Mouse (Mus musculus) left cerebral cortex, adult 11 months (tissue): ENCODE data around the gene Lef1.

Source experiments
- DNase-seq: peaks from one replicate; pipeline ENCODE4 v3.0.0; 2022; ENCODE audit warnings: low spot score

Lef1 gene

DNA sequence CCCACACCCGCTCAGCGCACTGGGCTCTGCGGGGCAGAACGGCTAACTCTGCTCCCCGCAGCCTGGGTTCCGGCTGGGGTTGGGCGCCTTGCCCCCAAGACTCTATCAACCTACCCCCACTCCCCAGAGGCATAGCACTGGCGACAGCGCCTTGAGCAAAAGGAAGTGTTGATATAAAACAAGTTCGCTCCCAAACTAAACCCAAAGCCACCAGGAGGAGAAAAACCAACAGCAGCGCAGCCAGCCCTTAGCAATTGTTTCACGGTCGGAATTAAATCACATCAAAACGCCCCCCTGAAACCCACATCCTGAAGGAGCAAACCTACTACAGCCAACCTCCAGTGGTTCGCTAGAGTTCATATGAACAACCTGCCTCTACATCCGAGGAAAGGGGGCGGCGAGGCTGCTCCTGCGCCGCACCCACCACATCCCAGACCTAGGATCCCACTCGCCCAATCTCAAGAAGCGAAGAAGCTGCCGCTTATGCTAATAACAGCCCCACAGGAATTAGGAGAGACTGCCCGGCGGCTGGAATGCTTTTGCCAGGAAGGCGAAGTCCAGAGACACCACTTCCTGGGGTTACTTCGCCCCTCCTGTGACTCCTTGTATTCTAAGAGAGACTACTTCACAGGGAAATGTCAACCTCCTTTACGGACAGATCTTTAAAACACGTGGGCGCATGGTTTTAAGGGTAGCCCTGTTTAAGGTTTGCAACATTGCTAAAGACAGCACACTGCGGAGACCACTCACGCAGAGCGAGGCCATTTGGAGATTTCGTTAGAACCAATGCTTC, 2.8 kb upstream of the Lef1 start:
- DNase-seq, result no peak

DNA sequence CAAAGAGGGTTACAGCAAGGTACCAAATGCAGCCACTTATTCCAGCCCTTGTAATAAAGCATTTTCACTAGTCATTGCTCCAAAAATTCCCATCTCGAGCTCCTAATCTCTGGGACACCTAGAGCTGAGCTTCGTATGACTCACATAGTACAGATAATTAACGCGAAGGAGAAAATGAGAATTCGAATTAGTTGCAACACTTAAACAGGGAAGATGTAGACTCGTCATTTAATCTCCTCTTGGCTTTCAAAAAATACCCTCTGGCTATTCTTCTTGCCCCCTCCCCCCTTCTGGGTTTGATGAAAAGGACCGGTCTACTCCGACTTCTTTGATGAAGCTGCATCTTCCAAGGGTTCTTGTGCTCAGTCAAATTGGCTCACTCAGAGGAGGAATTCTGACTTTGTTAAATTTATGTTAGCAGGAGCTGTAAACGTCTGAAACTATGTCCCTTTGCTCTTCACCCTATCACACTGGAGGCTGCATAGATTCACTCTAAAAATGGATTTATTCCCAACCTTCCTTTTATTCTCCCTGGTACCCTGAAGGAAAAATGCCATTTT, 2.1 kb upstream of the Lef1 start:
- no peak for DNase-seq

DNA sequence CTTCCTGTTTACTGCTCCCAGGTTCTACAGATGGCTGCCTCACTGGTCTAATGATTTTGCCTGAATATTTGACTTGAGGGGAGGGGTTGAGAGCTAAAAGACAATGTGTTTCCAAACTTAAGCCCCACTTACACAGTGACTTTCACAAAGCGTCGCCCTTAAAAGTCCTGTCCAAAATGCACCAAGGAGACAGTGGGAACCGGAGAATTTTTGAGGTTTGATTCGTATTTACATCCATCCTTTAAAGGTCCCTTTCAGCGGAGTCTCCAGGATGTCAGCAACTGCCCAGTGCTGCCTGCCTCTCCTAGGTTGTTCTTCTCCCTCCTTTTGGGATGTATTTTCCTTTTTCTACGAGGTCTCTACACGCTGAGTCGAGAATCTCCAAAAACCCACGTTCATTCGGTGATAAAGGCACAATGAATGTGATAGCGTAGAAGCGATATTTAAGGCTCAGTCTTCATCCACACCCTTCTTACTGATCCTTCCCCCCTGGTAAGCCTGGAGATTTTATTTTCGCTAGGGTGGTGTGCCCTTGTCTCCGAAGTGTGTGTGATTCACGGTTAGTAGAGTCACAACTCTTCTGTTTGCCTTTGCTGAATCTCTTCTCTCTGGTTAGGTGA, 1.1 kb upstream of the Lef1 start:
- no peak for DNase-seq

DNA sequence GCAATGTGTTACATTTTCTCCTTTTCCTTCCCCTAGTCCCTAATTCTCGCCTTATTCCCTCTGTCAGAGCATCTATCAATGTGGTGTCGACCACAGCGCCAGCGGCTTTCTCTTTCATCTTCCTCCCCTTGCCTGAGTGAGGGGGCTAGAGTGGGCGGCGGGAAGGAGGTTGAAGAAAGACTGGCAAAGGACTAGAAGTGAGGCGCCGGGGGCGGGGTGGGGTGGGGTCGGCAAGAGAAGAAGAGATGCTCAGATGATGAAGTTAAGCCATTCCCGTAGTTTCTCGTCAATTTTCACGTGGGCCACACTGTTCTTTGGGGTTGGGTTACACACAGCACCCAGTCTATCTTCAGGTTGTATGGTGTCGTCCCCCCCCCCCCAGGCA, 593 bp upstream of the Lef1 start:
- no peak for DNase-seq

DNA sequence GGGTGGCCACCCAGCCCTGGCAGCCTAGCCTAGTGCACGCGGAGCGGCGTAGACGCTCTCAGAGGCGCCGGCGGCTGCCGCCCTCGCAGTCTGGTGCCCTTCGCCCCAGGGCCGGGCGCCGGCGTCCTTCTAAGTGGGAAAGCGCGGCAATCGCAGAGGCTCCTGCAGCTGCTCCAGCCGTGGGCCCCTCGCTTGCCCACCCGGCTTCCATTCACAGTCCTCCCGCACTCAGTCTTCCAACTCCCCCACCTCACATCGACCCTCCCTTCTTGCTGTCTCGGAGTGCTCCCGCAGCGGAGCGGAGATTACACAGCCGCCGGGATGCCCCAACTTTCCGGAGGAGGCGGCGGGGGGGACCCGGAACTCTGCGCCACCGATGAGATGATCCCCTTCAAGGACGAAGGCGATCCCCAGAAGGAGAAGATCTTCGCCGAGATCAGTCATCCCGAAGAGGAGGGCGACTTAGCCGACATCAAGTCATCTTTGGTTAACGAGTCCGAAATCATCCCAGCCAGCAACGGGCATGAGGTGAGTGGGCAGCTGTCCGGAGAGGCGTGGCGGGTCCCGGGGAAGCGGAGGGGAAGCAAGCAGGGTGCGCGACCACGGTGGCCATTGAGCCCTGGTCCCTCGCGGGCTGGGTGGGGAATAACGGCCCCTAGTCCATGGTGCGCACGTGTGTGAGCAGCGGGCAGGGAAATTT, 1.0 kb downstream of the Lef1 start:
- DNase-seq, result no peak

DNA sequence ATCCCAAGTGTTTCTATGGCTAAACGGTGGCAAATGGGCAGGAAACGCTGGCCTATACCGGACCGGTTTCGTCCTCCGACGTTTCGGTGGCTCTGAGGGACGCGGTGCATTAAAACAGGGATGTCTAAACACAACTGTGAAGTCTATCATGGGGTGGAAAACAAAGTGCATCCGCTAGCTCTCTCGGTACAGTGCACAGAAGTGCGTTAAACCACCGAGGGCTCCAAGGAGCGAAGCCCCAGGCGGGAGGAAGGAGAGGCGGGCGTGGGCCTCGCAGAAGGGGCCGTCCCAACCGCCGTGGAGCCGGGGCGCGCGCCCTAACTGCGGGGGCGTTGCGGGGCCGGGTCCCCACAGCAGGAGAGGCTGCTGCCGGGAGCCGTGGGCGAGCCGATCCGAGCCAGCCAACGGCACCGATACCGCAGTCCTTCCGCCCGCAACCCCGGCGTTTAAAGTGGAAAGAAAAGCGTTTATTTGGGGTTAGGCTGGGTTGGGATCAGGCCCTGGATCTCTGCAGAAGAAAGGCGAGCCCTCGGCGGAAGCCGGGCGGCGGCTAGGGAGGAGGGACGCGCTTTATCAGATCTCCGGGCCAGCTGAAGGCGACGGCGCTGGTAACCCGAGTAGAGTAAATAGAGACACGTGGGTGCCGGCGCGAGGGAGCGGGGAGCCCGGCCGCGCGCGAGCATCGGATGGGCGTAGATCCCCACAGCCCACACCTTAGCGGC, 1.7 kb downstream of the Lef1 start:
- no peak for DNase-seq

DNA sequence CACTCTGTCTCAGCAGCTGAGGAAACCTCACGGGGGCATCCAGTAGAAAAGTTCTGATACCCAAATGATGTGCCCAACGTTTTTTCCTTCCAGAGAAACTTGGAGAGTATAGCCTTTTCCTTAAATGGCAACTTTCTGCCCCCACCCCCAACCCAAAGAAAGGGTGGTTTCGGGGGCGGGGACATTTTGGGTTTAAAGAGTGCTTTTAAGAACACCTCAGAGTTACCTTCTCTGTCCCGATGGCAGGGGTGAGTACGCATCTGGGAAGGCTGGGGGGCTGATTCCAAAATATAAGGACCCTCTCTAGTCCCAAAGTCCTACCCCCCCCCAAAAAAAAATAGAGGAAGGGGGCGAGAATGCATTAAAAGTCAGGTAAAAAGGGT, 2.3 kb downstream of the Lef1 start:
- DNase-seq, result no peak

DNA sequence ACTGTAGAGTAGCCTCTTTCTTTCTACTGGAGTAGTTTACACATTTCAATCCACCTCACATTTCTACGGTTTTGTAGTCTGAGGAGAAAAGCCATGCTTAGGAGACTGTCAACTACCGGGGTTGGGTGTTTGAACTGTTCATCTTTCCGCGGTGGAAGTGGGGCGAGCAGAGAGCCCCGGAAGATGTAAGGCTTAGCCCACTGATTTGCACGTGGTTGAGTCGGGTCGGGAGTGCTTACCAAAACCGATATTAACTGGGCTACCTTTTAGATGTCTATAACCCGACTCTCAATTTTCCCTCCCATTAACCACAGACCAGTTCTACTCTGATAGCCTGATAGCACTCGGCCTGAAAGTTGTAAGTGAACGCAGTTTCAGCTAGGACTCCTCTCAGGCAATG, 2.8 kb downstream of the Lef1 start:
- DNase-seq, result no peak

DNA sequence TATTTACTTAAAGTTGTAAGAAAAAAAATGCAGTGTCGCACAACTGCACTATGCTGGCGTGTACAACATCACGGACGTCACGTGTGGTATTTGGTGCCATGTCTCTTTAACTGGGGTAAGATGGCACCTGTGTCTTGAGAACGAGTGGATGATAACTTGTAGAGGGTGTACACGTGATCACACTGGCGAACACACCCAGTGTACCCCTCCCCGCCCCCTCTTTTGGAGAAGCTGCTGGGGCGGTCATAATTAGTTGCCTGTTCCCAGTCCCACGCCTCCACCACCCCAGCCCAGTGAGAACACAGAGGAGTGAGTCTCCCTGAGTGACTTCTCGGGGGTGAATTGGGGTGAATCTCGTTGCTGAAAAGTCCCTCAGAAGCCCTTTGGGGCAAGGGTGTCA, 5.8 kb downstream of the Lef1 start:
- no peak for DNase-seq

DNA sequence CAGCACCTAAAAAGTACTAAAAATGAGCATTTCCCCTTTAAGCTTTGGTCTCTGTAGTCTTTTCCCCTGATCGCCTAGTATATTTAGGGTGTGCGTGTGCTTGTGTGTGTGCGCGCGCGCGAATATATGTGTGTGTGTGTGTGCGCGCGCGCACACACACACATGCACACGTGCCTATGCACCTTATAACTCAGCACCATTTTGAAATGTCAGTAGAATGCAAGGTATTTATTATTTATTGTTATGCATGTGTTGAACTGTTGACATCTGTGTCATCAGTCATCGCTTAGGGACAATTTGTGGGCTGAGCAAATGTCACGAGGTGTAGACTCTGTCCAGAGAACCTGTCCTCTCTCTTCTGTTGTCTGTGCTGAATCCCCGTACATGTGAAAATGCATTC, 7.1 kb downstream of the Lef1 start:
- DNase-seq, result no peak

DNA sequence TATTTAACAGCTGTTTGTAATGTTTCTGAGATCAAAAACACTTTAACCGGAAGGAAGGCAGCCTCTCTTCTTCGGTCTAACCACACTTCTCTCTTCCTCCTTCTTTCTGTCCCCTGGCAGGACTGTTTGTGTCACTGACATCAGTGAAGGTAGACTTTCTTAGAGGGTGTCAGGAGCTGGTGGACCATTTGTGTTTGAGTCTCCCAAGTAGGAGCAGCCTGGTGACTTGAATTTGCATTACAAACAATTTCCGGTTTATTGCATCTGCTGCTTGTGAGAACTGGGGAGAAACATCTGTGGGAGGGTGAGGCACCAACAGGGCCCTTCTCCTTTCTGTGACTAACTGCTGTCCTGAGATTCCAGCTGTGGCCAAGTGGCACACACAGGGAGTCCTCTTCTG, 7.6 kb downstream of the Lef1 start:
- DNase-seq, result no peak

DNA sequence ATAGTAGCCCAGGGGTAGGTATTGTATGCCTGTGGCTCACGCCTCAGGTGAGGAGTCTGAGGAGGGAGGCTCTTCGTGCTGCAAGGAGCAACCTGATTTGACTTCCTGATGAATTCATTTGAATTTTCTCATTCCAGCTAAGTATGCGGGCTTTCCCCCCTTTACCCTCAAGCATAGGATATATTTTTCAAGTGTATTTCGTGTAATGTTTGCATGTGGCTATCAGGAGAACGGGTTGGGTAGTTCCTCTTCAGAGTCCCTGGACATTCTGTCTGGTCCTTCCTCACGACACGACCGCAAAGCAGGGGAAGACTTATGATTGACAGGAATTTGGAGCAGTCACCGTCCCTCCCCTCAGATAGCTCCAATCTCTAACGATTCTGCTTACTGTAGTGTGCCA, 9.2 kb downstream of the Lef1 start:
- DNase-seq, result no peak

DNA sequence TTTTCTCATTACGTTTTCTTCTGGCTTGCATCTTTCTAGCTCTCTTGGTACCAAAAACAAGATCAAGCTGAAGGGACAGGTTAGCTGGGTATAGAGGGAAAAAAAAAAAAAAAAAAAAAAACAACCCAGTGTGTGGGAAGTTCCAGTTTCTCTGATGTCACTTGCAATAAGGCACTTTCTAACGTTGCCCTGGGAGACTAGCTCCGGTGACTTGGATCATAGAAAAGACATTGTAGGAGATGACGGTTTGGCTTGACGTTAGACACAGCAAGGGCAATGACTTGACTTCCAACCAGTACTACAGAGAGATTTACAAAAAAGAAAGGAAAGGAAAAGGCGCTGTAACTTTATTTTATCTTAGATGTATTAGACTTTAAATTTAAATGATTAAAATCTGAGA, 13.2 kb downstream of the Lef1 start:
- no peak for DNase-seq

DNA sequence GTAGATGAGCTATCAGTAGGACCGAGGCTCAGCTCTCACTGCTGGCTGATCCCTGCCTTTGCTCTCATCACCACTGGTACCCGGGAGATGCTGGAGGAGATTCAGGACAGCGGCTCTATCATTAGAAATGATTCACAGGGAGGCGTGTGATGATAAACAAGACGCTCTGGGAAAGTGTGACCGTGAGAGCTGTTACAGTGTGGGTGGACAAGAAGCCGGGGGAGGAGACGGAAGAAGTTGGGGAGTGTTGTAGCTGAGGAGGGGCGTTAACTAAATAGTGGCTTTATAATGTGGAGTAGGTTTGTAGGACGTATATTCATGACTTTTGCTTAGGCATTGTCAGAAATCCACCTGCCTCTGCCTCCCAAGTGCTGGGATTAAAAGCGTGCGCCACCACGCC, 15.6 kb downstream of the Lef1 start:
- no peak for DNase-seq

DNA sequence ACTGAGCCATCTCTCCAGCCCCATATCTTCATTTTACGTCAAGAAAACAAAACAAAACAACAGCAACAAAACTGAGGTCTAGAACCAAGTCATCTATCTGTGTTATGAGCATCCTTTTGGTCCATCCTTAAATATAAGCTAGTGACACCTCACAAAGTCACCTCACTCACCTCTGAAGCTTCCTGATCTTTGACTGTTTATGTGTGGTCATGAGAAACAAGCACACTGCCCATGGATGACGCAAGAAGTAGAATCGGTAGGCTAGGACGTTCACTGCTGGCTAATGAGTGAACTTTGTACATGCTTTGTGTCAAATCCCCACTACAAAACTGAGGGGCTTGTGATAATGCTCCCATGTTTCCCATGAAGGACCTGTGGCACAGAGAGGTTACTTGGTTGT, 16.2 kb downstream of the Lef1 start:
- no peak for DNase-seq

DNA sequence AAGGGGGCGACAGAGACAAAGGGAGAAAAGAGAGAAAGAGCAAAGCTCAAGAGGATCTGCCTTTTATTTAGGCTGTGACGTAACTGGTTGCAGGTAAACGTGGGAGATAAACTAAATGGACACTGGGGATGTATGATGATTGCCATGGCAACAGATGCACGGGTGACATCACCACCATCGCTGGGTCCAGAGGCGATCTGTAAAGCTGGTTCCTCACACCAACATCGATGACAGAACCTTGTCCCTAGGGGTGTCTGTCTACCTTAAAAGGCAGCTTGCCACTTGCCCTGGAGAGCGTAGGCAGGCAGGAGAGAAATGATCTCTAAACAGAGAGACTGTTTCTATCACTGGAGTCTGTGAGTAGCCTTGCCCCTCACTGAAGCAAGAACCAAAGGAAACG, 23.7 kb downstream of the Lef1 start:
- DNase-seq, result no peak

DNA sequence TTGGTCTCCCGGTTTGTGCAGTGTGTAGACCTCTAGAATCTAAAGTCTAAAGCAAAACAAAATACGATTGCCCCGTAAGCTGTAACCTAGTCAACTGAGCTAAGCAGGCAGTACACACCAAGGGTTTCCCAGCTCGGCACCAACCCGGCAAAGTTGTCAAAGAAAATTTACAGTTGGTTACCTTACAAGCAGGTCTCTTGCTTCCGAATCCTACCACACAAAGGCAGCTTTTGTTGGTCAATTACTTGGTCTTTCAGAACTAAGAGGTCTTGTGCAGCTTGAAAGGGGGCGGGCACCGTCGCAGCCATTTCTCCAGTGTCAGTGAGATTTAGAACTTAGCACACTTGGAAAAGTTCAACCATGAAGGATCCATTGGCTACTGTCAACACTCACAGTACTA, 25.2 kb downstream of the Lef1 start:
- DNase-seq, result no peak

DNA sequence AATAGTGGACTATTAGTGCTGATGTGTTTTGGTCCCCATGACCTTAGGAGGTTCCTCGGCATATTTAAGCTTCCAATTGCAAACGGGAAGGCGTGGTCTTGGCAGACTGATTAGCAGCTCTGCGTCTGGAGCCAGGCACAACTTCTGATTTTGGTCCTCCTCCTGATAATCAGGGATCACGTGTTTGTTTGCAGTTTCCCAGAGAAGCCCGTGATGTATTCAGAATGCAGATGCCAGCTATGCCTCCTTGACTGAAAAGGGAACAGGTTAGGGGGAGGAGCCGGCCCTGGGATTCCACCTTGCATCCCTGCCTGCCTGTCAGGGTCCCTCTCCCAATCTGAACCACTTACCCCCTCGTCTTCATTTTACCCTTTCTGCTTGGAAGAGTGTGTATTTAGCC, 26.2 kb downstream of the Lef1 start:
- DNase-seq, result no peak

DNA sequence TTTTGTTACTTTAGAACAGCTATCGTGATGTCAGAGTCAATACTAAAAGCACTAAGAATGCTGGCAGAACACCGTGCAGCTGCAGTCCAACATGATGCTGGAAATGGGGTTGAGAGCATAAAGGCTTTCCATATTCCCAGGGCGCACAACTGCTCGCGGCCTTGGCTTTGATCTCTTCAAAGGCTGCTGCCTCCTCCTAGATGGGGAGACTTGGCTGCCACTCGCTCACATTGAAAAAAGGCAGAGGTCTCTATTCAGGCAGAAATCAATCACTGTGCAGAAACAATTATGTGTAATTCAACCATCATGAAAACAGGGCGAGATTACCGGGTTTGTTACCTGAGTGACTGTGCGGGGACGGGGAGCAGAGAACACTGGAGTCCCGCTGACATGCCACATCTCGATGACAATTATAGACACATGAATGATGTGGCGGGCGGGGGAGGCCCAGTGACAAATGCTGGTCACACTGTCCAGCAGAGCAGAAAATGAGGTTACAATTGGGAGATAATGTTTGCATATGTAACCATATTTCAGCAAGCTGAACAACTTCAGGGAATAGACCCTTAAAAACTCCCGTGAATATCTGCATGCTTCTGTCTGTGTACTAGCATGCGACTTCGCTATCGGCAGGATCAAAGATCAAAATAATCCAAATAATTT, 27.0 kb downstream of the Lef1 start:
- no peak for DNase-seq

DNA sequence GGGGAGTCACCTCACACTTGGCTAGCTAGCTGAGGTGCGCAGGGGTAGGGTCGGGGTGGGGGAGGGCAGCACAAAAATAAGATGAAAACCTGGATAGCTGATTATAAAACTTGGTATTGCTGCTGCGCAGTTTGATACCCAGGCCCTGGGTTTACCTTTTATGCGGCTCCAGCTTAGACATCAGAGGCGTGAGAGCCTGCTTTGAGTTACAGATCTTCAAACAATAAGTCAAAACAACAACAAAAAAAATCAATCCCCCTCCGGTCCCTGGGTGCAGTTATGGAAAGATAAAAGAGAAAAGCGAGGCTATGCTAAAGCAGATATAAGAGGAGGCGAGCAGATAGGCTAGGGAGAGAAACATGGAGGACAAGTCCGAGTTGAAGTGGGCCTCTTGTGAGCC, 28.0 kb downstream of the Lef1 start:
- DNase-seq, result no peak

DNA sequence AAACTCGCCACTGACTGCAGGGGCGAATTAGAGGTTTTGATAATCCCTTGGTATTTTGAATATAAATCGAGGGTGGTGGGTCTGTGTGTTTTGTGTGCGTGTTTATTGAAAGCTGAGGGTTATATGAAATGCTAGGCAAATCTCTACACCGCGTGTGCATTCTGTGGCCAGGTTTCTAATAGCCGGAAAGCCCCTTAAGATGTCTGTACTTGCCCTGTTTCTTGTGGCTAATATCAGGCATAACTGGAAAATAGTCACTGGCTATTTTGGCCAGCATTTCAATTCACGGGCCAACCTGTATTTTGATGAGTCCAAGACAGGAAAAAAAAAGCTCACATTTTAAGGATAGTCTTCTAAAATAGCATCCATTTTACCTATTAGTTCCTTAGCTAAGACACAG, 28.5 kb downstream of the Lef1 start:
- DNase-seq, result no peak
